Mouse (Mus musculus): ENCODE data around the gene Iqcg.

Gene Iqcg

GRCm38 (mm10) chr16:32984631-32985030 lies 71.4 kb downstream of the Iqcg start:
- in situ Hi-C loops (cut with MboI, MseI) = no loop called here

- in situ Hi-C loops (cut with MboI, MseI) = no loop called here
These were observed 74.6 kb downstream of the Iqcg start for GRCm38 (mm10) chr16:32981405-32981804.

- in situ Hi-C loops (cut with MboI, MseI) = no loop called here
These were observed 75.8 kb downstream of the Iqcg start for GRCm38 (mm10) chr16:32980227-32980626.

GRCm38 (mm10) chr16:32973047-32973446 lies 83.0 kb downstream of the Iqcg start:
- in situ Hi-C loops (cut with MboI, MseI) = no loop called here

- in situ Hi-C loops (cut with MboI, MseI) = no loop called here
These were observed 83.5 kb downstream of the Iqcg start for GRCm38 (mm10) chr16:32972535-32972934.

All from T-helper 2 cell (primary cell).